Mouse (Mus musculus) ES-Bruce4 (cell line): Measurements from ENCODE around the gene Esrrg. TPM values are rescaled to one million over a fixed set of nuclear protein-coding genes. Genes with fewer than 3 reads are reported as not detected.

Experiments used
- H3K27ac ChIP-seq: 2 replicates; pipeline ENCODE4 v1.5.1; 2012; ENCODE audit warnings: low read length, inconsistent platforms; ENCODE audit not compliant: insufficient read depth
- H3K27me3 ChIP-seq: 2 replicates; pipeline ENCODE4 v1.6.1; 2012; ENCODE audit warnings: mild to moderate bottlenecking, low read length, inconsistent platforms; ENCODE audit not compliant: control insufficient read depth, poor library complexity, insufficient read depth, severe bottlenecking
- H3K36me3 ChIP-seq: 2 replicates; pipeline ENCODE4 v1.6.1; 2012; ENCODE audit warnings: inconsistent platforms, mild to moderate bottlenecking, low read length, moderate library complexity; ENCODE audit not compliant: control insufficient read depth, poor library complexity, insufficient read depth, severe bottlenecking
- H3K4me1 ChIP-seq: one replicate; pipeline ENCODE4 v1.8.1; 2011; ENCODE audit warnings: low read length; ENCODE audit not compliant: control insufficient read depth, insufficient read depth
- H3K4me3 ChIP-seq: 2 replicates; pipeline ENCODE4 v1.5.1; 2011; ENCODE audit warnings: low read depth, mild to moderate bottlenecking, low read length
- H3K9ac ChIP-seq: 2 replicates; pipeline ENCODE4 v1.6.1; 2012; ENCODE audit warnings: low read depth, mild to moderate bottlenecking, inconsistent platforms; ENCODE audit not compliant: poor library complexity, severe bottlenecking
- H3K9me3 ChIP-seq: replicated peaks from 2 replicates; pipeline ENCODE4 v1.6.1; 2012; ENCODE audit warnings: mild to moderate bottlenecking, low read length, inconsistent platforms; ENCODE audit not compliant: control insufficient read depth, poor library complexity, insufficient read depth, severe bottlenecking
- CTCF ChIP-seq: IDR thresholded peaks from one replicate; pipeline ENCODE4 v1.8.1; 2011; ENCODE audit warnings: low read depth, low read length
- EP300 ChIP-seq: IDR thresholded peaks from 2 replicates; pipeline ENCODE4 v1.6.1; 2011; ENCODE audit warnings: low read depth, low read length; ENCODE audit not compliant: insufficient read depth
- POLR2A ChIP-seq: IDR thresholded peaks from one replicate; pipeline ENCODE4 v1.8.1; 2011; ENCODE audit warnings: low read length; ENCODE audit not compliant: insufficient read depth
- polyA plus RNA-seq: library from polyadenylated mRNA; stranded (reverse); fragments of >200 nt; gene quantifications from 2 replicates; pipeline ENCODE4 v1.2.4, GENCODE M21; 2011; ENCODE audit warnings: low read depth; ENCODE audit not compliant: missing spikeins, insufficient read depth, insufficient read length

Esrrg gene
- polyA plus RNA-seq, 1 experiment, result not detected

DNA sequence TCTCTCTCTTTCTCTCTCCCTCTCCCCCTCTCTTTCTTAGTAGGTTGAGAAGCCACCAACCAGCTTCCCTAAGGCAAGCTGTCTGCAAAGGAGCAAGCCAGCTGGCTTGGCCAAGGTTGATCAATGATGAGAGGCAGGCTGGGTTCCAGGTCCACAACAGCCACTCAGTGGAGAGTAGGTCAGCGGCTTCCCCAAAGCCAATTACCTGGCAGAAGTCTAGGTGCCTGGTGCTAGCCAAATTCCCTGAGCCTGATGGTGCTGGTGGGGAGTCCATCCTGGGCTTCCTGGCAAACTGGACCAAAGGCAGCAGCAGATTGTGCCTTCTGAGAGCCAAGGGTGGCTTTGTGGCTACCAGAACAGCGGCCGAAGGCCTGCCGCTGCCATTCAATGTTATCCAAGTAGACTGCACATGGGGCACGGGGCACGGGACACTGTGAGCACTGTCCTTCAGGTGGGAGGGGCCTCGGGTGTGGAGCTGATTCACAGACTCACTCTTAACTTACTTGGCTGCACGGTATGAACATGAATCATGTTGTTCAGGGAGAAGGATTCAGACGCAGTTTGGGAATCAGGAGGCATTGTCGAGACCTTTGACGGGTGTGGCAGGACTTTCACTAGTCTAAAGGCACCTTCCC, 469.1 kb downstream of the Esrrg start:
- Histone ChIP-seq H3K27me3 (no peaks in the 10 kb centered on the region), H3K9ac (no peak overlapping the region), H3K27ac (no peak overlapping the region), H3K36me3 (no peaks in the 10 kb centered on the region), H3K9me3 (no peaks in the 10 kb centered on the region), H3K4me1 (no peaks in the 10 kb centered on the region), H3K4me3 (no peak overlapping the region)
- no peak for TF ChIP-seq CTCF
- TF ChIP-seq POLR2A, result no peak

DNA sequence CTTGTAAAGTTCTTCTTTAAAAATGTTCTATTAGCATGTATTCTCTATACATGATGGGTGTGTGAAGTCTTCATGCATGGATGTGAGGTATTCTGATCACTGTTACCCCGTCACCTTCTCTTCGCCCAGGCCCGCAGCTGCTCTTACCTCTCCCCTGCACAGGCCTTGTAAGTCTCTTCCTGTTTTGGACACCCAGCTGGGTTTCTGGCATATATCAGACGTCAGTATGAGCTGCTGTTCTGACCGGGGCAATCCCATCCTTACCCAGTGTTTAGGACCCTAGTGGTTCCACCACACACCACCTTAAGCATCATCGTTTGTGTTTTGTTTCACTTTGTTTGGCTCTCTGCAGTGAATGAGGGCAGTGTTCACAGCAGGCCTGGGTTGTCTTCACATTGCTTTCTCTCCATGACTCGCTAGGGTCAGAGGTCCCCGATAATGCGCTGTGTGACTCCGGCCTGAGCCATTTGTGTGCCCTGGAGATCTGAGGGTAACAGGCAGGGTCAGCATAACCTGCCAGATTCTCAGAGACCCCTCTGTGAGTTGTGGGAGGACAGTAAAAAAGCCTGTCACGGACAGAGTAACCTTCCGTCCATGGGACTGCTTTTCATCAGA, 471.8 kb downstream of the Esrrg start:
- no peaks in the 10 kb centered on the region for H3K4me1 ChIP-seq
- no peak overlapping the region for H3K27ac ChIP-seq

DNA sequence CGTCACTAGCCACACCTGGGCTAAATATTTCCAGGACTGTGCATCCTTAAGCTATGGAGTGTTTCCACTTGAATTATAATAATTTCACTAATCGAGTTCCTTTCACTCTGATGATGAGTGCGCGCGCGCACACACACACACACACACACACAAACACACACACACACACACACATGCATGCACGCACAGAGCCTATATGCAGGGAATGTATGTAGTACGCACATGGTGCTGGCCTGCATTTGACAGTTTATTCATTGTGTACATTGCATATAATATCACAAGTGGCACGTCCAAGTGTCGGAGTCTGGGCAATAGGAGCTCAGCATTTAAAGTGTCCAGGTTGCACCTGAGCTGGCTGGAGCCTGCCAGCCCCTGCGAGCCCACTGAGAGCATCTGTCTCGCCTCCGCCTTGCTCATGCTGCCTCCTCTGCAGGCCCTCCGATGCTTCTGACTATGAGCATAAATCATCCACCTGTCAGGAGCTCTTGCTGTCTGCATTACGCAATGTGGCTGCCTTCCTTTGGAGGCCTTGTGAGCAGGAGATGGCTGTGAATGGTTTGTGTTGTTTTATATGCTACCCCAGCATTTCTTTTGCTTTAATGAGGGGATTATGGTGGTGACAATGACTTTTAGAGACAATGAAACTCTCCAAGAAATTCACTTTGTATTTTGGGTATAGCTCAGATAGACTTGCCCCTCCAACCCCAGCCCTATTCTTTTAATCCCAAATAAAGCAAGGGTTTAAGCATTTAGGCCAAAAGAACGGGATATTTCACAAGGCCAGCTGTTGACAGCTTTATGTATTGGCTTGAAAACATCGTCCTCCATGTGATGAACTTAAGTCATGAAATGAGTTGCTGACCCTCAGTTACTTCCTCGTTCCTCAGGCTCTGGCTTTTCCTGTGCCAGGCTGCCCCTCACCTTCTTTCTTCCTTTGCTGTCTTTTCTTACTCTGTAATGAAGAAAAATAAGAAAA, 474.4 kb downstream of the Esrrg start:
- Histone ChIP-seq H3K4me1 (no peaks in the 10 kb centered on the region), H3K27me3 (no peaks in the 10 kb centered on the region), H3K27ac (no peak overlapping the region), H3K36me3 (no peaks in the 10 kb centered on the region), H3K9ac (no peak overlapping the region), H3K9me3 (no peaks in the 10 kb centered on the region), H3K4me3 (no peak overlapping the region)
- TF ChIP-seq CTCF (no peak), EP300 (no peak), POLR2A (no peak)

More for the DNA sequence above, 471.8 kb downstream of the Esrrg start:
- no peaks in the 10 kb centered on the region for H3K27me3 ChIP-seq
- no peak for TF ChIP-seq POLR2A
- TF ChIP-seq EP300, result no peak
- no peak for TF ChIP-seq CTCF
- no peaks in the 10 kb centered on the region for H3K9me3 ChIP-seq
- H3K36me3 ChIP-seq, result no peaks in the 10 kb centered on the region
- no peak overlapping the region for H3K9ac ChIP-seq
- no peak overlapping the region for H3K4me3 ChIP-seq

DNA sequence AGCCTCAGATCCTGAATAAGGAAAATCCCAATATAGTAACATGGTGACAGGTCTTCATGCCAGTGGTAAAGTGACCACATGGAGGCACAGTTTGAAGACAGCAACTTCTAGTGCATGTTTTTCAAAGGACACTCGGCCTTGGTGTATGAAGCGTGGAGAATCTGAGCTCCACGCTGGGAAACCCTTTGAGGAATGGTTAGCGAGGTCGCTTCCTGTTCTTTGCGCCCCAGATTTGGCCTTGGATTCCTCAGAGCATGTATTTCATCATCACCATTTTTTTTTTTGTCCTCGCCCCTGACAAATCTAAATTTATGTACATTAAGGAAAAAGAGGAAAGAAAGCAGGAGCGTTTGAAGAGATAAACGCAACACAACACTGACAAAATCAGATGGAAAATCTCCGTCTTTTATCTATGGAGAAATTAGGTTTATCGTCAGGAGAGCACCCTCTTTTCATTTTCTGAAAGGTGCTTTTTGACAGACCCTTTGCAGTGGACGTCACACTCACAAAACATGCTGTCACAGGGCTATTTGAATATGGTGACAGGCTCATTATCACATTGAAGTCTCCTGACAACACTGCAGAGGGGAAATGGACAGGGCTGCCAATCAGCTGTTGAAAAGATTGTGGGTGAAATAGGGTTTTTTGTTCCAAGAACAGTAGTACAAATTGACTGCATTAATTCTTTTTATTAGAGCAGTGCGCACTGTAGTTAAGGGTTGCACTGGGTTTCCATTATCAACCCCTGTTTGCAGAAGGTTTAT, 476.7 kb downstream of the Esrrg start:
- TF ChIP-seq CTCF (no peak), EP300 (no peak), POLR2A (no peak)
- Histone ChIP-seq H3K27ac (no peak overlapping the region), H3K4me1 (no peaks in the 10 kb centered on the region), H3K4me3 (no peak overlapping the region), H3K36me3 (no peaks in the 10 kb centered on the region), H3K9ac (no peak overlapping the region), H3K9me3 (no peaks in the 10 kb centered on the region), H3K27me3 (no peaks in the 10 kb centered on the region)

DNA sequence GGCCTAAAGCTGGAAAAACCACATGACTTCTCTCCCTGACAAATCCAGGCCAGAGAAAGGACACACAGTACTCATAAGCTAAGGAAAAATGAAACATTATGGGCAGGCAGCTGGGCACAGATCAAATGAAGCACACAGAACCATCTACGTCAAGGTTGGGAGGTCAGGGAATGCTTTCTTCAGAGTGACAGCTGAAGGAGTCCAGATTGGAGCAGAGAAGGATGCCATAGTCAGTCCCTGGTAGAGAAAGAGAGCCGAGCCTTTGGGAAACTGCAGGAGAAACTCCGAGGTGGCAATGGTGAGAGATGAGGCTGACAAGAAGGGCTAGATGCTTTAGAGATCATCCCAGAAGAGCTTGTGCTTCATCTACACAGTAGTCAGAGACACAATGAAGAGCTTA, 485.1 kb downstream of the Esrrg start:
- Histone ChIP-seq H3K27ac (no peak overlapping the region), H3K4me1 (no peaks in the 10 kb centered on the region), H3K36me3 (no peaks in the 10 kb centered on the region), H3K9ac (no peak overlapping the region), H3K9me3 (no peaks in the 10 kb centered on the region), H3K27me3 (no peaks in the 10 kb centered on the region), H3K4me3 (no peak overlapping the region)
- no peak for TF ChIP-seq EP300
- no peak for TF ChIP-seq POLR2A
- no peak for TF ChIP-seq CTCF
